Mouse (Mus musculus): ENCODE measurements around the gene Minpp1. TPM values are rescaled to one million over a fixed set of nuclear protein-coding genes. Genes with fewer than 3 reads are reported as not detected.
"Not testable (repeated sequence)": the region's sequence is repeated elsewhere in the genome, so short reads cannot be mapped to it uniquely, and the experiment has no call there.

Minpp1 gene
- polyA plus RNA-seq, 1 experiment from 2014 or later = 44.0 TPM

DNA sequence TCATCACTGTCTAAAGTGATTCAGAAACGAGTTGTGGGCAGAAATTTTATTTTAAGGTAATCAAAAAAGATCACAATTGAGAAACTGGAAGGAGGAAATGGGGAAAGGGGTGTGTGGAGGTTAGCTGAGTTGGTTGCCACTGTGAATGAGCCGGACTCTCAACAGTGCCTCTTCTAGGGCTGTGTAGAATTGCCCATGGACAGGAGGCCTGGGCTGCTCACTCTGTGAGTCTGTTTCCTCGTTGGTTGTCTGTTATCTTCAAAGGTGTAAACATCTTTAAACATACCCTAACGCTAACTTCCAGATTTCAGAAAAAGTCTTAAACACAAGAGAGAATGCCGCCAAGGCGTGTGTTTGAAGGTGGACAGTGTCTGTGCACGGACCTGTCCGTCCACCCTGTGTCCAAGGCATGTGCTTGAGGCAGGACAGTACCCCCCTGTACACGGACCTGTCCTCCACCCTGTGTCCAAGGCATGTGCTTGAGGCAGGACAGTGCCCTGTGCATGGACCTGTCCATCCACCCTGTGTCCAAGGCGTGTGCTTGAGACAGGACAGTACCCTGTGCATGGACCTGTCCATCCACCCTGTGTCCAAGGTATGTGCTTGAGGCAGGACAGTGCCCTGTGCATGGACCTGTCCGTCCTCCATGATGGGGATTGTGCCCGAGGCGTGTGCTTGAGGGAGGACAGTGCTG lies 14.9 kb upstream of the Minpp1 start:
- Histone ChIP-seq H3K27me3 (no peaks in the 10 kb centered on the region), H3K4me1 (replicated peaks) (no peaks in the 10 kb centered on the region), H3K36me3 (no peaks in the 10 kb centered on the region), H3K27ac (no peak overlapping the region), H3K9me3 (replicated peaks) (no peaks in the 10 kb centered on the region), H3K4me3 (no peak overlapping the region), H3K4me2 (0 out of 2 replicates have a peak overlapping the region, but pooled peaks have one; percentile 11), H3K9ac (no peak overlapping the region)
- 82% methylated on average over 13 of the region's 13 CpGs for WGBS
- ATAC-seq (replicated peaks; ENCODE audit: insufficient number of reproducible peaks, insufficient read depth, low FRiP score, low read depth) = no peak

DNA sequence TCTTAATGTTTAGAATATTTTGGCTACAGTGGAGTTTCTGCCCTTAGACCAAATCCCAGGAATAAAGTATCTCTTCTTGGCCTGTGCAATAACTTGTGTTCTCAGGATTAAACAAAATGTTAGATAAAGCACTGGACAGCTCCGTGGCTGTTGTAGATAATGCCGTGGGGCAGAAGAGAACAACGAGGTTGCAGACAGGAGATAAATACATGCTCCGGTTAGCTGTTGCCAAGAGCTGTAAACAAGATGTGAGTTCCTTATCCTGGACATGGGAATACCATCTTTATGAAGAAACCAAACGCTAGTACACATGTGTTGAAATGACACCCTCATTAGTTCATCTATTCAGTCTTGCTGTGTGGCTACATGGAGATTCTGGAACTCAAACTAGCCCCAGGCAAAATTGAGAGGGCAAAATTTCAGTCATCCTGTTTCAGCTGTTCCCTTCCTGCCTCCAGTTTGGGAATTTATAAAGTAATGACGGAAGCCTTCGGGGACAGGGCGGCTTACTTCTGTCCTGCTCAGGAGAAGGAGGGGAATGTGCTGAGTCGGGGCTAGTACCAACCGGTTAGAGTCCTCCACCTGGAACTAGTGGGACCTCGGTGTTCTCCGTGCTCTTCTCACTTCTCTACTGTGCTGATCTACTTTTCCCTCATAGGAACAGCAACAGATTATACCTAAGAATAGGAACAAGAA lies 9.4 kb upstream of the Minpp1 start:
- H3K27me3 ChIP-seq = no peaks in the 10 kb centered on the region
- no peaks in the 10 kb centered on the region for H3K9me3 ChIP-seq (replicated peaks)
- no peak overlapping the region for H3K4me3 ChIP-seq
- H3K27ac ChIP-seq = no peak overlapping the region
- H3K4me1 ChIP-seq (replicated peaks) = no peaks in the 10 kb centered on the region
- no peak overlapping the region for H3K9ac ChIP-seq
- ATAC-seq (replicated peaks; ENCODE audit: insufficient number of reproducible peaks, insufficient read depth, low FRiP score, low read depth) = no peak
- 57% methylated on average over 12 of the region's 12 CpGs for WGBS
- H3K4me2 ChIP-seq = no peak overlapping the region
- no peaks in the 10 kb centered on the region for H3K36me3 ChIP-seq

DNA sequence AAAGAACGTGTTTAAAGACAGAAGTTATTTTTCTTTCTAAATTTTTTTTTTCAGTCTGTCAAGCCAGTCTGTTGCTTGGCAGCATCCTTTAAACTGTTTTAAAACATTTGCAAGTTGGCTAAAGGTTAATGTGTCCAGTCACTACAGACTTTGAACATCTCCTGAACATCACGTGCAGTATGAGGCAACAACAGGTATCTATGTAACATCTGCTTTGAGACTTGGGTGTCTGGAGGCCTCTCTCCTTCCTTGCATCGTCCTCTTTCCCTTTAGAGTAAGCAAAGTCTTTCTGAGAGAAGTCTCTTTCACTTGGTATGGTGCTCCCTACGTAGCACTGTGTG lies 8.9 kb upstream of the Minpp1 start:
- no peak overlapping the region for H3K4me2 ChIP-seq
- H3K9ac ChIP-seq = no peak overlapping the region
- no peaks in the 10 kb centered on the region for H3K27me3 ChIP-seq
- H3K27ac ChIP-seq = no peak overlapping the region
- H3K9me3 ChIP-seq (replicated peaks) = no peaks in the 10 kb centered on the region
- H3K36me3 ChIP-seq = no peaks in the 10 kb centered on the region
- no peak overlapping the region for H3K4me3 ChIP-seq
- 70% methylated on average over 4 of the region's 4 CpGs for WGBS
- no peaks in the 10 kb centered on the region for H3K4me1 ChIP-seq (replicated peaks)
- no peak for ATAC-seq (replicated peaks; ENCODE audit: insufficient number of reproducible peaks, insufficient read depth, low FRiP score, low read depth)

DNA sequence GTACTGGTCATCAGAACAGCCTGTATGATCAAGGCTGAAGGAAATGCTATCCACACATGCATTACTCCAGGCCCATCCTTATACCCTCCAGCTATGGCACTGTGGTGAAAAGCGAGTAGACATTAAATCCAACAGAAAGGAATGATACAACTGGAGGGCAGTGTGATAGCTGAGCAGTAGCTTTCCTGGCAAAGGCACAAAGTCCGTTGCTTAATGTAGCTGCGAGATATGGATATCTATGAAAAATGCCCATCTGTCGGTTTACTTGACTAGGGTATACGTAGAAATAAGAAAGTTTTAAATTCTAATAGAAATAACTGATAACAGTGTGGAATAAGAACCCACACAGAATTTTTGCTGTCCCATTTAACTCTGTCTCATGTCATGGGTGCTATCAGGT lies 5.3 kb upstream of the Minpp1 start:
- Histone ChIP-seq H3K27ac (no peak overlapping the region), H3K36me3 (no peaks in the 10 kb centered on the region), H3K9ac (no peak overlapping the region), H3K27me3 (no peaks in the 10 kb centered on the region), H3K4me3 (no peak overlapping the region), H3K4me1 (replicated peaks) (peaks cover 6% of the 10 kb centered on the region), H3K9me3 (replicated peaks) (no peaks in the 10 kb centered on the region), H3K4me2 (no peak overlapping the region)
- WGBS = 76% methylated on average over 5 of the region's 5 CpGs
- no peak for ATAC-seq (replicated peaks; ENCODE audit: insufficient number of reproducible peaks, insufficient read depth, low FRiP score, low read depth)

DNA sequence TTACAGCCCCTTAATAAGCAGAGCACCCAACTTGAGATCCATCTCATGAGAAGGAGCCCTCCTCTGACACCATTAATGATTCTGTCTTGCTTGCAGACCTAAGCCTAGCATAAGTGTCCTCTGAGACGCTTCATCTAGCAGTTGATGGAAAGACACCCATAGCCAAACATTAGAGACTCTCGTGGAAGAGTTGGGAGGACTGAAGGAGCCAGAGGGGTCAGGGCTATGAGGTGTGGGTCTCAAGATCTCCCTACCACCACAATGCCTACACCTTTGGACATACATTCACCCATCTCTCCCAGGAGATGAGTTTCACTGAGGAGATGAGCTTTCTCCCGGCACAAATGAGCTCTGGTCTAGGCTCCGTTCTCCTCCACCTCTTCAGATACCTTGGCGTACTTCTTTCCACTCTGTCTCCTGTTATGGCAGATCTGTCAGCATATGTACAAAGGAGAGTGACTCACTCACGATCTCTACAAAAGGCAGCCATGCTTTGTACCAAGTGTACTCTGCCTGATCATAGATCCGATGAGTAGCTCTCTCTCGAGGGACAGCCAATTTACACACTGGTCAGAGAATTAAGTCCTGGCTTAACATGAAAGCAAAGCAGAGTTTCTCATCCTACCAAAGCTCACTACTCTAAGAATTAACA lies 4.7 kb upstream of the Minpp1 start:
- Histone ChIP-seq H3K4me2 (no peak overlapping the region), H3K9me3 (replicated peaks) (no peaks in the 10 kb centered on the region), H3K36me3 (no peaks in the 10 kb centered on the region), H3K27ac (no peak overlapping the region), H3K9ac (no peak overlapping the region), H3K4me1 (replicated peaks) (peaks cover 7% of the 10 kb centered on the region), H3K27me3 (no peaks in the 10 kb centered on the region), H3K4me3 (no peak overlapping the region)
- 75% methylated on average over 8 of the region's 8 CpGs for WGBS
- ATAC-seq (replicated peaks; ENCODE audit: insufficient number of reproducible peaks, insufficient read depth, low FRiP score, low read depth) = no peak

DNA sequence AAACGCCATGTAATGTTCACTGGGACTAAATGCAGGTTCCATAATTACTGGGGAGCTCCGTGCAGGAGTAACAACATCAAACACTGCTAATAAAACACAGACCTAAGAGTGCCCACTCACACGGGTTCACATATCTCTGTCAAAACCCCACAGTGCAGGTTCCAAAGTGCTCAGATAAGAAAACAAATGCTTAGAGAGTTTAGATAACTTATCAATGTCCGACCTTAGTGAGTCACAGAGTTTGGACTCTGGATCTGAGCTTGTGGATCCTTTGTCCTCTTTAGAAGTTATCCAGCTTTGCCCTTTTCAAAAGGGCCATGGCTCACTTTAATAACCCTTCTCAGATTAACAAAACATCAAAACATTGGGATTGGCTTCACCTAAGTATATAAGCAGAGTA lies 4.1 kb upstream of the Minpp1 start:
- H3K9ac ChIP-seq = no peak overlapping the region
- H3K9me3 ChIP-seq (replicated peaks) = no peaks in the 10 kb centered on the region
- 19% methylated on average over 4 of the region's 4 CpGs for WGBS
- peaks cover 8% of the 10 kb centered on the region for H3K4me1 ChIP-seq (replicated peaks)
- no peak overlapping the region for H3K4me2 ChIP-seq
- H3K27me3 ChIP-seq = no peaks in the 10 kb centered on the region
- no peak overlapping the region for H3K27ac ChIP-seq
- H3K4me3 ChIP-seq = no peak overlapping the region
- no peak for ATAC-seq (replicated peaks; ENCODE audit: insufficient number of reproducible peaks, insufficient read depth, low FRiP score, low read depth)
- H3K36me3 ChIP-seq = no peaks in the 10 kb centered on the region

DNA sequence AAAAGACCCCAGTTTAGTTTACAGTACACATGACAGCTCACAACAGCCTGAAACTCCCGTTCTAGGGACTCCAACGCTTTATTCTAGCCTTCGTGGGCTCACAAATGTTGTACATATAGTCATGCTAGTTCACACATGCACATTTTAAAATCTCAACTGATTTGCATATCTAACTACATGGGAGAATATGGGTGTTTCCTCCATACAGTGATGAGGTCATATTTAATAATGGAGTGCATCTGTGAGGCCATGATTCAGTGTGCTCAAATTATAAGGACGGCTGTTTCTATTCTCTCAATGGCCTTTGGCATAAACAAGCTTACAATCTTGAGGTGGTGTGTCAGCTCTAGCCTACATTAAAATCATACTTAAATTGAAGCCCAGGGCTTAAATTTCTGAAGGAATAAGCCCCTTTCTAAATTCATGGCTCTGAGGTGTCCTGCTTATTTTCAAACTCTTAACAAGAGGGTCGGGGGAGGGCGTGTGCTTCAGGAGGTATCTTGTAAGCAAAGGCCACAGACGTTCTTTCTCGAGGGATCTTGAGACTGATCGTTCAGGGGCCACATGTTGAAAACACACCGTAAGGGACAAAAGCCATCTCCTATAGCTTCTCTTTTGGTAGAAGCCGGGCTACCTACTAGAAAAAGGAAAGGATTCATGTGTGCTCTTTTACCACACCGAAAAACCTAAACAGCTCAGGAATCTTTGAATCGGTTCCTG lies 468 bp upstream of the Minpp1 start:
- no peaks in the 10 kb centered on the region for H3K9me3 ChIP-seq (replicated peaks)
- H3K4me2 ChIP-seq = peak overlapping the region; percentile 88
- peaks cover 24% of the 10 kb centered on the region for H3K4me1 ChIP-seq (replicated peaks)
- peak overlapping the region; percentile 81 for H3K9ac ChIP-seq
- WGBS = 16% methylated on average over 13 of the region's 13 CpGs
- H3K36me3 ChIP-seq = no peaks in the 10 kb centered on the region
- H3K4me3 ChIP-seq = peak overlapping the region; percentile 84
- H3K27ac ChIP-seq = peak overlapping the region; percentile 89
- no peaks in the 10 kb centered on the region for H3K27me3 ChIP-seq
- ATAC-seq (replicated peaks; ENCODE audit: insufficient number of reproducible peaks, insufficient read depth, low FRiP score, low read depth) = no peak

DNA sequence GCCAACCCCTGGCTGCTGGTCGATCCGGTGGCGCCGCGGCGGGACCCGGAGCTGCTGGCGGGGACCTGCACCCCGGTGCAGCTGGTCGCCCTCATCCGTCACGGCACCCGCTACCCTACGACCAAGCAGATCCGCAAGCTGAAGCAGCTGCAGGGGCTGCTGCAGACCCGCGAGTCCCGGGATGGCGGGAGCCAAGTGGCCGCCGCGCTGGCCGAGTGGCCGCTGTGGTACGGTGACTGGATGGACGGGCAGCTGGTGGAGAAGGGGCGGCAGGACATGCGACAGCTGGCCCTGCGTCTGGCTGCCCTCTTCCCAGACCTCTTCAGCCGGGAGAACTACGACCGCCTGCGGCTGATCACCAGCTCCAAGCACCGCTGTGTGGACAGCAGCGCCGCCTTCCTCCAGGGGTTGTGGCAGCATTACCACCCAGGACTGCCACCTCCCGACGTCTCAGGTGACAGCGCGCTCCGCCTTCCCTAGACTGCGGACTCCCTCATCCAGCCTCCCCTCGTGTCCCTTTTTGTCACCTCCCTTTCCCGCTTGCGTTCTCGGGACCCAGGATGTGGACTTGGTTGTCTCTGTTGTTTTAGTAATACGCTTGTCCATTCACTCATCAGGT lies 646 bp downstream of the Minpp1 start:
- not testable (repeated sequence) for H3K9me3 ChIP-seq (replicated peaks); H3K36me3 ChIP-seq; H3K27me3 ChIP-seq
- Histone ChIP-seq H3K9ac (peak overlapping the region; percentile 81), H3K4me2 (peak overlapping the region; percentile 88), H3K4me3 (peak overlapping the region; percentile 84), H3K27ac (peak overlapping the region; percentile 89), H3K4me1 (replicated peaks) (peaks cover 24% of the 10 kb centered on the region)
- under 1% methylated on average over 47 of the region's 47 CpGs for WGBS
- ATAC-seq (replicated peaks; ENCODE audit: insufficient number of reproducible peaks, insufficient read depth, low FRiP score, low read depth) = peak; percentile 82

DNA sequence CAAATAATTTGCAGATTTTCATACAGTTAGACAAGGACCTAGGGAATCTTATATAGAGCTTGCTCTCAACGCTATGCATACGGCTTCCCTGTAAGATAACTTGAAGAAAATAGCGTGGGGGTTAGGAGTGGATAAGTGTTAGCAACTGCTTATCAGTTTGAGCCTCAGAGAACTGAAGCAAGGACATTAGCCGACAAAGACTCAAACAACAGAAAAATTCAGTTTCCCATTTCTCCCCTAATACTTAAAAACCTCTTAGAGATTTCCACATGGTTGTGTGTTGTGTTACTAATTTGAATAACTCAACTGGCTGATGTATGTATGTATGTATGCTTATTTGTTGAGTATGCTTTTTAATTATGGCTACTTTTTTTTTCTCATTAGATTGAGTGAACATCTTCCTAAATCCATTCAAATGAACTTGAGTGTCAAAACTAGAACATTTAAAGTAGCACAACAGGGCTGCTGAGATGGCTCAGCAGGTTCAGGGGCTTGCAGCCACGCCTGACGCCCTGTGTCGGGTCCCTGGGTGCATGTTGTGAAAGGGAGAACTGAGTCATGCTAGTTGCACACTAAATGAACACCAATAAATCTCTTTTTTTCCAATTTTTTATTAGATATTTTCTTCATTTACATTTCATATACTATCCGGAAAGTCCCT lies 2.2 kb downstream of the Minpp1 start:
- no peaks in the 10 kb centered on the region for H3K9me3 ChIP-seq (replicated peaks)
- peak overlapping the region; percentile 40; the same call in 1 of the 2 replicates for H3K9ac ChIP-seq
- peak overlapping the region; percentile 84 for H3K4me3 ChIP-seq
- H3K4me2 ChIP-seq = peak overlapping the region; percentile 88
- no peaks in the 10 kb centered on the region for H3K27me3 ChIP-seq
- WGBS = 57% methylated on average over 8 of the region's 8 CpGs
- peaks cover 24% of the 10 kb centered on the region for H3K4me1 ChIP-seq (replicated peaks)
- no peak overlapping the region for H3K27ac ChIP-seq
- H3K36me3 ChIP-seq = 0 out of 2 replicates have a peak, but pooled peaks cover 8% of the 10 kb centered on the region
- ATAC-seq (replicated peaks; ENCODE audit: insufficient number of reproducible peaks, insufficient read depth, low FRiP score, low read depth) = no peak

DNA sequence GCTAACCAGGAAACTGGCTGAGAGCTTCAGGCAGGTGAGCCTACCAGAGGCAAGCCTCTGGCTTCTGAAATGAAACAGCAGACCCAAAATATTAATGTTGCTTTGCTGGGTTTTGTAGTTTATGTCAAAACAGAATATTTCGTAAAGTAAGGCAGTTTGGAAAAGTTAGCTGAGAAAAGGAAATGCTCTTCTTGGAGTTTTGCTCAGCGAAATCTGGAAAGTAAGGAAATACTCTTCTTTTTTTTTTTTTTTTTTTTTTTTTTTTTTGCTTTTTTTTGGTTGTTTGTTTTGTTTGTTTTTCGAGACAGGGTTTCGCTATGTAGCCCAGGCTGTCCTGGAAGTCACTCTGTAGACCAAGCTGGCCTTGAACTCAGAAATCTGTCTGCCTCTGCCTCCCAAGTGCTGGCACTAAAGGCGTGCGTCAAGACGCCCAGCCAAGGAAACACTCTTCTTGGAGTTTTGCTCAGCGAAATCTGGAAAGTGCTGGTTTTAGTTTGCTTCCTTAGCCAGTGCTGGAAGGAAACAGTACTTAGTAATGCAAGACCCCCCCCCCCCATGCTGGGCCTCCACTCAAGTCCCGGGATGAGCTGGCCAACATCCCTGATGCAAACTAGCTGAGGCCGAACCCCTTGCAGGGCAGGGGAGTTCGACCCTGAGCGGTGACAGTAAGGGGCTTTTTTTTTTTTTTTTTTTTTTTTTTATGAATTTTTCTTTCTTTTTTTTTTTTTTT lies 3.8 kb downstream of the Minpp1 start:
- H3K9me3 ChIP-seq (replicated peaks) = no peaks in the 10 kb centered on the region
- no peak overlapping the region for H3K9ac ChIP-seq
- no peak for ATAC-seq (replicated peaks; ENCODE audit: insufficient number of reproducible peaks, insufficient read depth, low FRiP score, low read depth)
- no peak overlapping the region for H3K27ac ChIP-seq
- no peak overlapping the region for H3K4me2 ChIP-seq
- H3K4me1 ChIP-seq (replicated peaks) = peaks cover 24% of the 10 kb centered on the region
- H3K36me3 ChIP-seq = peaks cover 13% of the 10 kb centered on the region; the same call in 1 of the 2 replicates
- 86% methylated on average over 12 of the region's 12 CpGs for whole genome bisulfite sequencing
- H3K4me3 ChIP-seq = no peak overlapping the region
- no peaks in the 10 kb centered on the region for H3K27me3 ChIP-seq
